Mouse (Mus musculus) megakaryocyte, embryonic 14.5 days (primary cell): ENCODE measurements around the gene Nxpe4.

Source experiments
- FLI1 ChIP-seq: IDR thresholded peaks from 2 replicates; pipeline ENCODE4 v1.6.1; 2012; ENCODE audit warnings: low read length, inconsistent platforms, mixed read lengths
- GATA1 ChIP-seq: IDR thresholded peaks from 3 replicates; pipeline ENCODE4 v1.6.1; 2012; ENCODE audit warnings: mixed read lengths, low read length, inconsistent platforms, borderline replicate concordance

DNA sequence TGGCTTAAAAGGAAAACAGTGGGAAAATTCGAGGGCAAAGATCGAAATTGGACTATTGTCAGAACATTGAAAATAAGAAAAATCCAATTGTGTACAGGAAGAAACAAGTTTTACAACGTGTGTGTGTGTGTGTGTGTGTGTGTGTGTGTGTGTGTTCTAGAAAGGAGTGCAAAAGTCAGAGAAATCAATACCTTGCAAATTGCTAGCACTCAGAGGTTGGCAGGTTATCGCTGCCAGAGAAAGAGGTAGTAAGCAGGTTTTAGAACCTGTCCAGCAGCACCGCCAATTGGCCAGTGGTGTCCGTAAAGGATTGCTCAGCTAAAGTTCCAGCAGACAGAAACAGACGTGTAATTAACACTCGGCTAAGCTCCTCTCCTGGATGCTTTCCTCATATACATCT, 122.4 kb downstream of the Nxpe4 start:
- TF ChIP-seq FLI1 (no peak), GATA1 (no peak)
